Mouse (Mus musculus) liver, embryonic 16.5 days (tissue): ENCODE measurements around the gene Erlec1. TPM values are rescaled to one million over a fixed set of nuclear protein-coding genes. Genes with fewer than 3 reads are reported as not detected.

Experiments
- ATAC-seq: fragments of 200-750 bp; cut with Nextera tagmentation; 2 replicates; pipeline ENCODE4 v1.8.0; 2017; ENCODE audit warnings: low read depth, mild to moderate bottlenecking, moderate number of reproducible peaks, moderate library complexity
- H3K27ac ChIP-seq: fragments of 300-500 bp; sonication (generic); 2 replicates; pipeline ENCODE4 v1.5.1; 2014; ENCODE audit warnings: mild to moderate bottlenecking, low read length
- H3K27me3 ChIP-seq: fragments of 300-500 bp; sonication (generic); 2 replicates; pipeline ENCODE4 v1.6.1; 2014; ENCODE audit warnings: low read depth, low read length, mixed read lengths; ENCODE audit not compliant: control insufficient read depth, insufficient read depth
- H3K36me3 ChIP-seq: fragments of 300-500 bp; sonication (generic); 2 replicates; pipeline ENCODE4 v1.6.1; 2014; ENCODE audit warnings: mild to moderate bottlenecking; ENCODE audit not compliant: control insufficient read depth, insufficient read depth
- H3K4me1 ChIP-seq: fragments of 300-500 bp; sonication (generic); 2 replicates; pipeline ENCODE4 v1.6.1; 2014; ENCODE audit warnings: low read depth, low read length, mixed read lengths; ENCODE audit not compliant: control insufficient read depth
- H3K4me2 ChIP-seq: fragments of 300-500 bp; sonication (generic); 2 replicates; pipeline ENCODE4 v1.6.1; 2014; ENCODE audit warnings: low read depth, low read length, mixed read lengths
- H3K4me3 ChIP-seq: fragments of 300-500 bp; sonication (generic); 2 replicates; pipeline ENCODE4 v1.5.1; 2014; ENCODE audit warnings: low read depth, mild to moderate bottlenecking, low read length
- H3K9ac ChIP-seq: fragments of 300-500 bp; sonication (generic); 2 replicates; pipeline ENCODE4 v1.6.1; 2014; ENCODE audit warnings: low read depth, low read length
- H3K9me3 ChIP-seq: fragments of 300-500 bp; sonication (generic); replicated peaks from 2 replicates; pipeline ENCODE4 v1.6.1; 2016; ENCODE audit warnings: low read length; ENCODE audit not compliant: control insufficient read depth
- WGBS: fragments of 180-500 bp; shearing (Covaris S2); extraction: QIAGEN DNeasy Blood & Tissue Kit; methylation state at CpG from one replicate; pipeline ENCODE4 v1.1.7; 2014; ENCODE audit not compliant: insufficient replicate concordance; 5-methylcytosine and 5-hydroxymethylcytosine counted together
- polyA plus RNA-seq: library from polyadenylated mRNA; unstranded; fragments of >200 nt; fragmentation: Nextera tagmentation; extraction: Ambion mirVana; gene quantifications from 2 replicates; pipeline ENCODE4 v1.2.1, GENCODE M21; 2015

The Erlec1 gene
- 7.9 and 8.5 TPM in 2 replicates for polyA plus RNA-seq

DNA sequence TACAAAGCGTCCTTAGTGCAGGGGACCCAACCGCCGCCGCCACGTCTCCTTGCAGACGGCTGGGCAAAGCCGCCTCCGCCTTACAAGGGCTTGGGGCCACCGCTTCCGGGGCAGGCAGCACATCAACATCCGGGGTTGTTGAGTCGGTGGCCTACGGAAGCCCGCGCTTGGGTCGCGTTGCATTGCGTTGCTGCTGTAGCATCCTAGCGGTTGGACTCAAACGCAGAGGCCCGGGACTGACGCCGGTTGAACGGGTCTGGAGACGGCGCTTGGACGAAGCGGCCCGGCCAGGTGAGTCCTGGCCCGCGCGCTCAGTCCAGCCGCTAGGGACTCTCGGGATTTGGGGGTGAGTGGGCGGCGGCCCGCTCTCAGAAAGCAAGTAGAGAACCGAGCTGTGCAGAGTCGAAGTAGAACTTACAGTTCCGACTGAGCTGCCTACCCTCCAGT lies at the start of gene Erlec1:
Erlec1 (minus strand) TSS at position 57 of the 447 bp plus-strand sequence.
- Histone ChIP-seq H3K36me3 (peaks cover 18% of the 10 kb centered on the region), H3K4me2 (peak within 1 kb of the TSS; percentile 80), H3K27me3 (no peaks in the 10 kb centered on the region), H3K4me1 (peaks cover 7% of the 10 kb centered on the region), H3K4me3 (peak within 1 kb of the TSS; percentile 97), H3K27ac (peak within 1 kb of the TSS; percentile 95), H3K9me3 (no peaks in the 10 kb centered on the region), H3K9ac (peak within 1 kb of the TSS; percentile 96)
- ATAC-seq = peak; percentile 90
- WGBS = under 1% methylated on average over 40 of the region's 40 CpGs

DNA sequence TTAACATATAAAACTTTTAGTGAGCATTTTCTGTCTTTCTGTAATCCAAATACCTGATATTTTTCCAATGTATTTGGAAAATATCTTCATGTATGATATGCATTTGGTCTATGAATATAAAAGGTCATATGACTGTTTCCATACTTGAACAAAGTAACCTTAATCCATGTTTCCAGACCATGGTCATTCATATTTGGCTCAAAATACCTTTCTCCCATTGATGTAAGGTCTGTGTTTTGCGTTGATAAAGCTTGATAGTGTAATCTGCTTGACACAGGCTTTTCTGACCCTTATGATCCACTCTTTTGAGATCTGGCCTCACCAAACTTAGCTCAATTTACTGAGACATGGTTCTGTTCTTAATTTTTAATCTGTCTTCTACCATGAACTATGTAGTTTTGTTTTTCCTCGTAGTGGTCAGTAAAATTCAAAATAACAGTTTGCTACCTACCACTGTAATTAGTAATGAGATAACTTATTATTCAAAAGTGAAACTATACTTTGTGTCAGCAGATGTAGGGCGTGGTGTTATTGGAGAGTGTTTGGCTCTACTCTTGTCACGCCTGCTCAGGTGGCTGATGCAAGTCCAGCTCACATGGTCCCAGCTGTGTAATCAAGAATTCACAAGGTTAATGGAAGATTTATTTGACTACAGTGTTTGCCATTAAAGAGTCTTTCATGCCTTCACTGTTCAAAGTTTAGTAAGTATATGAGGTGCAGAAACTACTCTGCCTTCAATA lies 47.2 kb upstream of the Erlec1 start:
- H3K4me2 ChIP-seq = peak overlapping the region; percentile 49; the same call in 1 of the 2 replicates
- H3K4me1 ChIP-seq = peaks cover 33% of the 10 kb centered on the region

DNA sequence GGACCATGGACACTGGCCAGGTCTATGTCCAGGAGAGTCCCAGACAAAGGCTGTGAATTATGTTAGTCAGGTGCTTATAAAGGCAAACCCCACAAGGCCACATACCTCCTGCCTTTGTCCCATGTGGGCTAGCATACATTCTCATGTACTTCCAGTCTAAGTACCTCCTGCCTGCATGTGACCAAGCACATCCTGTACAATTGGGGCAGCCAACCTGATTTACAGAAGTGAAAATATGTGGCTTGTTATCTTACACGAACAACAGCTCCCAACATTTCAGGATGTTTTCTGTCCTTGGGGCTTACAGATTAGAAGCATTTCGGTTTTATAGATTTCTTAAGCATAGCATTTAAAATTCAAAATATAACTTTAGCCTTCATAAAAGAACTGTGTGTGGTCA lies 45.9 kb upstream of the Erlec1 start:
- no peak overlapping the region for H3K4me2 ChIP-seq
- H3K9me3 ChIP-seq = no peaks in the 10 kb centered on the region
- 0 out of 2 replicates have a peak, but pooled peaks have one; percentile 1 for ATAC-seq
- H3K4me1 ChIP-seq = peaks cover 36% of the 10 kb centered on the region
- H3K9ac ChIP-seq = peak overlapping the region; percentile 38; the same call in 1 of the 2 replicates
- no peak overlapping the region for H3K4me3 ChIP-seq
- H3K27ac ChIP-seq = peak overlapping the region; percentile 87
- no peaks in the 10 kb centered on the region for H3K27me3 ChIP-seq
- H3K36me3 ChIP-seq = no peaks in the 10 kb centered on the region
- 15% methylated on average over 2 of the region's 2 CpGs for WGBS

More for the DNA sequence above, 47.2 kb upstream of the Erlec1 start:
- Histone ChIP-seq H3K36me3 (no peaks in the 10 kb centered on the region; the same call in 1 of the 2 replicates), H3K27me3 (no peaks in the 10 kb centered on the region), H3K9me3 (no peaks in the 10 kb centered on the region), H3K9ac (peak overlapping the region; percentile 7), H3K4me3 (no peak overlapping the region), H3K27ac (peak overlapping the region; percentile 84)
- ATAC-seq = peak; percentile 85
- WGBS = 25% methylated on average over 4 of the region's 4 CpGs

DNA sequence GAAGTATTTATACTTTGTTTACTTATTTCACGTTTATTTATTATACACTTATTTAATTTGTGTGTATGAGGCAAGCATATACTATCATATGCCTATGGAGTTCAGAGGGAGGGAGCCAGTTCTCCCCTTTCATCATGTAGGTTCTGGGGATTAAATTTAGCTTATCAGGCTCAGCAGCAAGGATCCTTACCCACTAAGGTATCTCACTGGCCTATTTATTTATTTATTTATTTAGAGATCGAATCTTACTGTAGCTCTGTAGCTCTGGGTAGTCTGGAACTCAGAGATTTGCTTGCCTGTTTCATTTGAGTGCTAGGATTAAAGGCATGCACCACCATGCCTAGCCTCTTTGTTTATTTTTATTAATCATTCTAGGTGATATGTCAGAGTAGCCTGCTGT lies 44.6 kb upstream of the Erlec1 start:
- Histone ChIP-seq H3K27ac (peak overlapping the region; percentile 87), H3K9me3 (no peaks in the 10 kb centered on the region), H3K36me3 (no peaks in the 10 kb centered on the region), H3K4me1 (peaks cover 36% of the 10 kb centered on the region), H3K9ac (peak overlapping the region; percentile 31; the same call in 1 of the 2 replicates), H3K4me3 (no peak overlapping the region; the same call in 1 of the 2 replicates), H3K27me3 (no peaks in the 10 kb centered on the region), H3K4me2 (peak overlapping the region; percentile 43; the same call in 1 of the 2 replicates)
- 43% methylated on average over 2 of the region's 2 CpGs for WGBS
- peak; percentile 59 for ATAC-seq

DNA sequence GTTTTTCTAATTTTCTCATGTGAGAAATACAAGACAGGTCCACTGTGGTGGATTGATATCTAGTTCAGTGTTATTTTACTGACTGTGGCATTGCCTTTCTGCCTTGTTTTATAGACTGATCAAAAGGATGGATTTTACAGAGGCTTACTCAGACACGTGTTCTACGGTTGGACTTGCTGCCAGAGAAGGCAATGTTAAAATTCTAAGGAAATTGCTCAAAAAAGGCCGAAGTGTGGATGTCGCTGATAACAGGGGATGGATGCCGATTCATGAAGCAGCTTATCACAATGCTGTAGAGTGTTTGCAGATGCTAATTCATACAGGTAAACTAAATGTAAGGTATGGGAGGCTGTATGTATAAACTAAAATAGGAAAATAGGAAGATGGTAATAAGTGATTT lies 44.1 kb upstream of the Erlec1 start:
- peak; percentile 70 for ATAC-seq
- WGBS = 19% methylated on average over 5 of the region's 5 CpGs

DNA sequence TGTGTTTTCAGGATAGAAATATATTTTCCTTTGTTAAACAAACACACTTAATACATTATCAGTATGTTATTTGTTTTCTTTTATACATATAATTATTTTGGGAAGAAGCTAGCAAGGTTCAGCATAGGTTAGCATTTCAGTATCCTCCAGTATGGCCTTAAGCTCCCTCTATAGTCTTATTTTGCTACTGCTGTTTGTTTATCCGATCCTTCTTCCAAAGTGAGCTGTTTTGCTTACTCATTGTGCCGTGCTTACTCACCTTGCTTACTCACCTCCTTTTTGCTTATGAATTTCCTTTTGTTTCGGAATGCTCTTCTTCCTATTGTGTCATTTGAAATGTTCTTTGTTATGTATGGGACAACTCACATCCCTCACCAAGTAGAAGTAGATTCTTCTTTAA lies 42.5 kb upstream of the Erlec1 start:
- no peak overlapping the region for H3K27ac ChIP-seq
- H3K4me1 ChIP-seq = peaks cover 30% of the 10 kb centered on the region
- 53% methylated on average over 3 of the region's 3 CpGs for WGBS
- no peaks in the 10 kb centered on the region for H3K9me3 ChIP-seq
- H3K36me3 ChIP-seq = no peaks in the 10 kb centered on the region
- no peak overlapping the region for H3K9ac ChIP-seq
- peak; percentile 56 for ATAC-seq
- H3K4me3 ChIP-seq = no peak overlapping the region
- H3K27me3 ChIP-seq = no peaks in the 10 kb centered on the region
- no peak overlapping the region for H3K4me2 ChIP-seq

More for the DNA sequence above, 44.1 kb upstream of the Erlec1 start:
- Histone ChIP-seq H3K9me3 (no peaks in the 10 kb centered on the region), H3K4me1 (peaks cover 36% of the 10 kb centered on the region), H3K27ac (peak overlapping the region; percentile 89), H3K9ac (peak overlapping the region; percentile 29), H3K27me3 (no peaks in the 10 kb centered on the region), H3K4me3 (no peak overlapping the region), H3K36me3 (no peaks in the 10 kb centered on the region), H3K4me2 (peak overlapping the region; percentile 35)

DNA sequence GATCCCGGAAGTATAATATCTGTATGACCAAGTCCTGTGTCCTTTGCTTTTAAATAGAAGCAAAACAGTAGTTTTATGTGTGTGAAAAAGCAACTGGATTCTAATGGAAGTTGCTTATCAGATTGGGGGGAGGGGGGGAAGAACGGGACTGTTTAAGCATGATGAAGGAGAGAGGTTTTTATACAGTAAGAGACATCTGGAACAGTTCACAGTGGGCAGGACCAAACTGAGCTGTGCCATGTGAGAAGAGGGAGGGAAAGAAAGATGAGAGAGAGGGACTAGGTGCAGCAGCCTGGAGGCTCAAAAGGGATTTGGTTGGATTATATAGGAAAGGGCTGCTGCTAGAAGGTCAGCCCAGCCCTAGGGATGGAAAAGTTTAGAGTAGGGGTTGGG lies 32.5 kb upstream of the Erlec1 start:
- no peaks in the 10 kb centered on the region for H3K9me3 ChIP-seq
- H3K27ac ChIP-seq = peak overlapping the region; percentile 87
- WGBS = 0% methylated on average over 2 of the region's 2 CpGs
- peak overlapping the region; percentile 74 for H3K4me2 ChIP-seq
- peak; percentile 57 for ATAC-seq
- H3K36me3 ChIP-seq = peaks cover 9% of the 10 kb centered on the region
- H3K27me3 ChIP-seq = no peaks in the 10 kb centered on the region
- H3K4me1 ChIP-seq = peaks cover 5% of the 10 kb centered on the region
- peak overlapping the region; percentile 76 for H3K4me3 ChIP-seq
- peak overlapping the region; percentile 85 for H3K9ac ChIP-seq

DNA sequence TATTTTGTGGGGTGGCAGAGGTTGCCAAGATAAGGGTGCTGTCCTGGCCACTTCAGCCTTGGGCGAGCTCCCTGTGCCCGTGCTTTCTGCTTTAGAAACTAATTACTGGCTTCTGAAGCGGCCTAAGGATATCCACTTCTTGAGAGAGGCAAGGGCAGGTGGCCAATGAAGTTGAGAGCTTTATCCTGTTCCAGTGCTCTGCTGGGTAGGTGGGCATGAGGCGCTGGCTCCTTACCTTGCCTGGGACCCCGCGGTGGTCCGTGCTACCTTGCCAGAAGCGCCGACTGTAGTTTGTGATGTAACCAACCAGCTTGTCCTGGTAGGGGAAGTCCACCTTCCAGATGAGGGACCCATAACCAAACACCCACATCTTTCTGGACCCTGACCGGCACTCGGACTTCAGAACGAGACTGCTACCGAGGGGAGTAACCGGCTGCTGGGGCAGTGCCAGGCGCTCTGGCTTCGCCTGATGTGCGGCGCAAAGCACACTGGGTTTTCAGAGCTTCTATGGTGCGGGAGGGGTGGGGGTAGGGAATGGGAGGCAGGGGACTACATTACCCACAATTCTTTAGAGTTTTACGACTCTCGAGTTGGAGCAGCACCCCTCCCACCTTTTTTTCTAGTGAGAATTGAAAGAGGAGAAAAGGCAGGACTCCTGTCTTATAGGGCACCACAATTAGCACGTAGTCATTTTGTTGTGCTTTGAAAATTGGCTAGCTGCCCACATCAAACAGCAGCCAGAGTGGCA lies 31.9 kb upstream of the Erlec1 start, which contains the start of gene Chac2:
Chac2 (minus strand) TSS at position 474 of the 748 bp plus-strand sequence.
- no peaks in the 10 kb centered on the region for H3K9me3 ChIP-seq
- no peaks in the 10 kb centered on the region for H3K27me3 ChIP-seq
- under 1% methylated on average over 22 of the region's 22 CpGs for WGBS
- H3K4me3 ChIP-seq = peak within 1 kb of the TSS; percentile 76
- H3K4me1 ChIP-seq = peaks cover 5% of the 10 kb centered on the region
- peak; percentile 99 for ATAC-seq
- H3K4me2 ChIP-seq = peak within 1 kb of the TSS; percentile 74
- H3K27ac ChIP-seq = peak within 1 kb of the TSS; percentile 87
- H3K9ac ChIP-seq = peak within 1 kb of the TSS; percentile 85
- peaks cover 9% of the 10 kb centered on the region for H3K36me3 ChIP-seq
